Mouse (Mus musculus) central nervous system, embryonic 18 days (tissue): ENCODE results near the gene Defb21. TPM values are rescaled to one million over a fixed set of nuclear protein-coding genes. Genes with fewer than 3 reads are reported as not detected.

Experiments
- polyA plus RNA-seq: library from polyadenylated mRNA; depleted of rRNA; stranded (reverse); fragments of >200 nt; gene quantifications from 2 replicates; pipeline ENCODE4 v1.2.3, GENCODE M21; 2012; rRNA removed

Gene Defb21
- polyA plus RNA-seq = not detected in 2 replicates

DNA sequence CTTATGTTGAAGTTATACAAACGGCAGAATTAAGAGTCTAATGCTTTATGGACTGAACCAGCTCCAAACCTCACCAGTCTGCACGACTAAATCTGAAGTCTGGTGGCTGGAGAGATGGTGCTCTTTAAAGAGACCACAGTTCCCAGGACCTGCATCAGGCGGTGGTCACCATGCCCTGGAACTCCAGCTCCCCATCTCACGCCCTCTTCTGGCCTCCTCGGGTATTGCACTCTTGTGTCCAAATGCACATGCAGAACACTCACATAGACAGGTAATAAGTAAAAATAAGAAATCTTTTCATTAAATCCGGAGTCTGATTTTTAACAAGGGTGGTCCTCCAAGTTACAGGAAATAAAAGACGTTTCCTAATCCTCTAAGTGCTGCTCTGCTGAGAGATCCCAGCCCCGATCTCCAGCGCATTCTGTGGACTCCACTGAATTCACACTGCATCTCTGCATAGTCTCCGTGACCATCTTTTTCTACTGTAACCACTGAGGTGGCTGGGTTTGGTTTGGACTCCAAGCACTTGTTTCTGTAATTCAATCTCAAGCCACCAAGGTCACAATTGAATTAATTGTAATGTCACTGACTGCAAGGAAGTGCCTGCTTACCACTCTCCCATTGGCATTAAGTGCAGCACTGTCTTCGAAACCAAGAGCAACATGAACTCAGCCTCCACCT, at the start of gene Defb21:
Defb21 (plus strand) TSS at position 631 of the 681 bp plus-strand sequence.

DNA sequence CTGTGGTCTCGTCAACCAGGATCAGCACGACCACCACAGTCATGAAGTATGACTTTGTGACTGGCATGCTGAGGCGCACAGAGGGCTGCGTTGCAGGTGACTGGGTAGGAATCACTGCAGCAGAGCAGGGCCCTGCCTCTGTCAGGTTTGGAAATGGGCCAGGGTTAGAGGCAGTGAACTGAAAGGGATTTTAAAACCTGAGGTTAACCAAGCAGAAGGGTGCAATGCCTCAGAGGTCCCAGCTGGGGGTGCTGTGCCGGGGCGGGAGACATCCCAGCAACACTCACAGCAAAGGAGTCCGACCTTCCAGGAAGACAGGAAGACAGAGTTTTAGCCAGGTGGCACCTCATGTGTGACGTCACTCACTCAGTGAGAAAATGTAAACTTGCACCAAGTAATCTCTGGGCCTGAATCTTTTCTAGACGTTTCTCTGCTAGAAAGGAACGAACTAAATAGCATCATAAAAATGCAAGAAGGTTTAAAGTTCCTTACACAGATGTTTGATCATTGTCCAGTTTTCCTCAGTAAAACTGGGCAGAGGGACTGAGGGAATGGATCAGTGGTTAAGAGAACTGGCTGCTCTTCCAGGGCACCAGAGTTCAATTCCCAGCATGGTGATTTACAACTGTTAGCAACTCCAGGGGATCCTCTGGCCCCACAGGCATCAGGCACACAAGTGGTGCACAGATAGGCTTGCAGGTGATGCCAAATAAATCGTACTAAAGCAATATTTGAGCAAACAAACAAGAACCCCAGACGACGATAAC, 32.4 kb upstream of the Defb21 start, which contains the start of gene Defb29:
Defb29 (minus strand) TSS at position 155 of the 767 bp plus-strand sequence.

DNA sequence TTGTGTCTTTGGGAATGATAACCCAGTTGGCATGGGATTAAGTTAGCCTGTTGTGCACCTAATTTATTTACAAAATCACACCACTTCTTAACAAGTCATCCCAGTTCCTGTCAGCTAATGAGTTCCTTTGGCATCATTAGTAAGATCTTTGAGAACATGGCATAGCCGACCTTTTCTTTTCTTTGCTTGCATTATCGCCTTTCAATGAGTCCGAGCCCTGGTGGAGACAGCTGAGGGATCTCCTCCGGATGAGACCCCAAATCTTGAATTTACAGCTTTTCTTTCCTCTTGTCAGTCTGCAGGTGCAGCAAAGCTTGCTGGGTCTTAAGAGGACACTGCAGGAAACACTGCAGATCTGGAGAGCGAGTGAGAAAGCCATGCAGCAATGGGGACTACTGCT, 3.5 kb upstream of the Defb21 start, which contains the start of gene Gm17416:
Gm17416 (plus strand) TSS at position 301 of the 400 bp plus-strand sequence.

DNA sequence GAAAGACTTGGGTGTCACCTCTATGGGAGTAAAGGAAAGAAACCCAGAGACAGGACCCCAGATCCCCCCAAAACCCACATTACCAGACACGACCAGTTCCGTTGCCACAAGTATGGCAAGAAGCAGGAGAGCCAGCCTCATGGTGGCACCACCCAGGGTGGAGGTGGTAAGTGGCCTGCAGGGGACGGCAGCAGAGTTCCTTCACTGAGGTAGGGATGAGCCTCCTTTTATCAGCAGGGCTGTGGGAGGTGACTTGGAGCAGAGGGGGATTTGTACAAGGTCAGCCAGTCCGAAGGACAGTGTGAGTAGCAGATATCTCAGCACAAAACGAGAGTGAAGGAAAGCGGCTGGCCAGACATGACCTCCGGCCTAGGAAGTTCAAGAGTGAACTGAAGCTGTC, 7.6 kb downstream of the Defb21 start, which contains the start of gene Defb19:
Defb19 (minus strand) TSS at position 206 of the 400 bp plus-strand sequence.

DNA sequence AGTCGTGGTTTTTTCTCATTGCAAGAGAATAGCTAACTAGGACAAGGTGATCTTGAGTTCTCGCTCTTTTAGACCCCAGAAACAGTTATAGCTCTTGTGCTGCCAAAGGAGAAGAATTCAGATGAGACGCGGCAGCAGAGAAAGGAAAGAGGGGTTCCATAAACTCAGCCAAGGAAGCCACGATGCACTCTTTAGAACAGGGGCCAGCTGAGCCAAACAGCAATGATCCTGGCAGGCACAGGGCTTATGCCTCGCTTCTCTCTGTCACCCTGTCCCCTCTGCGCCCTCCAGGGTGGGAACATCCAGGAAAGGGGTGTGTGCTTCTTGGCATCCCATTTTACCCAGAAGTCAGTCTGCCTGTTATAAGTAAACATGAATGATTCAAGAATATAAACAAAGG, 26.8 kb downstream of the Defb21 start, which contains the start of gene Defb45:
Defb45 (minus strand) TSS at position 101 of the 400 bp plus-strand sequence.

DNA sequence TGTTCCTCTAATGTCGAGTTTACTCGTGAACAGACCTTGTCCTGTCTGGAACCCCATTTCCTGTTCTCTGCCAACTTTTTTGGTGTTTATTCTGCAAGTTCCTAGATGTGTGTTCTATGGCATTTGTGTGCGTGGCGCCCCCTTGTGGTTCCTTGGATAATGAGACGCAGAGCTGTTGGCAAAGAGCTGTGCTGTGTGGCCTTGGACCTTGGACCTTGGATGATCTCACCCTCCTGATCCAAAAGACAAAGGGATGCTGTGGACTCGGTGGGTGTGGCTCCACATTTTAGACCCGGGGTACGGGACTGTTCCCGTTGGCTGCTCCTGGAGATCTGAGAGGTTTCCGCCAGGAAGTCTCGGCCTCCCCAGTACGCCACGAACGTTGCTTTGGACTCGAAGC, 31.5 kb downstream of the Defb21 start, which contains the start of gene Defb36:
Defb36 (plus strand) TSS at position 271 of the 400 bp plus-strand sequence.

DNA sequence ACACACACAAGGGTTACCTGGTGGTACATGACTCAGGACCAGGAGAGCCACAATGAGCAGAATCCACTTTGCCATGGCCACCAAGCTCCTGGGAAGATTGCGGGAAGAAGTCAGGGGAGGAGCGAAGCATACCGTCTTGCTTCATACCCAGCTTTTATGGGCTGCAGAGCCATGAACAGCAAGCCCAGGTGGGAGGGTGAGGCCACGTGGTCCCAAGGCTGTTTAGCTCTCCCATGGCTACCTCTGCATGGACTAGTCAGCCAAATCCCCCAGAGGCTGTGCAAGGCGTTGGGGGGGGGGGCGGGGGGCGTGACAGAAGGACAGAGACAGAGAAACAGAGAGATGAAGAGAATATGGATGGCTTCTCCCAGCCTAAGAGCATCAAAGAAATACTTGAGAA, 50.4 kb downstream of the Defb21 start, which contains the start of gene Defb25:
Defb25 (minus strand) TSS at position 101 of the 400 bp plus-strand sequence.

Other genes with a start within 250 kb of the Defb21 start
- gene Rbck1, start 240.1 kb upstream of the Defb21 start, polyA plus RNA-seq = 171 and 192 TPM in 2 replicates
- 1.0 and 1.1 TPM in 2 replicates for gene Trib3, start 228.7 kb upstream of the Defb21 start, polyA plus RNA-seq
- 35.8 and 37.4 TPM in 2 replicates for gene Nrsn2, start 196.1 kb upstream of the Defb21 start, polyA plus RNA-seq
- gene Sox12, start 174.7 kb upstream of the Defb21 start, polyA plus RNA-seq = 57.6 and 65.4 TPM in 2 replicates
- 11.4 and 11.5 TPM in 2 replicates for gene Zcchc3, start 157.7 kb upstream of the Defb21 start, polyA plus RNA-seq
- 2.8 and 3.4 TPM in 2 replicates for gene 6820408C15Rik, start 157.2 kb upstream of the Defb21 start, polyA plus RNA-seq
- not detected in 2 replicates for gene Defb23, start 108.1 kb upstream of the Defb21 start, polyA plus RNA-seq
- gene Defb20, start 95.7 kb upstream of the Defb21 start, polyA plus RNA-seq = not detected in 2 replicates
- gene Defb22, start 82.6 kb upstream of the Defb21 start, polyA plus RNA-seq = not detected in 2 replicates
- gene Defb26, start 61.1 kb upstream of the Defb21 start, polyA plus RNA-seq = not detected in 2 replicates
- not detected in 2 replicates for gene Defb28, start 54.5 kb upstream of the Defb21 start, polyA plus RNA-seq
- gene Defb29, start 32.6 kb upstream of the Defb21 start, polyA plus RNA-seq = not detected in 2 replicates
- not detected in 2 replicates for gene Gm17416, start 3.4 kb upstream of the Defb21 start, polyA plus RNA-seq
- gene Defb19, start 7.6 kb downstream of the Defb21 start, polyA plus RNA-seq = not detected in 2 replicates
- not detected in 2 replicates for gene Defb45, start 26.7 kb downstream of the Defb21 start, polyA plus RNA-seq
- gene Defb36, start 31.6 kb downstream of the Defb21 start, polyA plus RNA-seq = not detected in 2 replicates
- not detected in 2 replicates for gene Defb25, start 50.3 kb downstream of the Defb21 start, polyA plus RNA-seq
- gene Rem1, start 54.2 kb downstream of the Defb21 start, polyA plus RNA-seq = 0.43 and 0.80 TPM in 2 replicates
- gene H13, start 96.7 kb downstream of the Defb21 start, polyA plus RNA-seq = 156 and 166 TPM in 2 replicates
- gene Mcts2, start 114.3 kb downstream of the Defb21 start, polyA plus RNA-seq = 23.9 and 25.3 TPM in 2 replicates
- 104 and 112 TPM in 2 replicates for gene Id1, start 163.5 kb downstream of the Defb21 start, polyA plus RNA-seq
- 6.7 and 6.9 TPM in 2 replicates for gene Cox4i2, start 181.4 kb downstream of the Defb21 start, polyA plus RNA-seq